Mouse (Mus musculus): ENCODE measurements around the gene Acot6. TPM values are rescaled to one million over a fixed set of nuclear protein-coding genes. Genes with fewer than 3 reads are reported as not detected.

Acot6 gene
- polyA plus RNA-seq, 1 experiment from 2014 or later = 0.98 TPM

DNA sequence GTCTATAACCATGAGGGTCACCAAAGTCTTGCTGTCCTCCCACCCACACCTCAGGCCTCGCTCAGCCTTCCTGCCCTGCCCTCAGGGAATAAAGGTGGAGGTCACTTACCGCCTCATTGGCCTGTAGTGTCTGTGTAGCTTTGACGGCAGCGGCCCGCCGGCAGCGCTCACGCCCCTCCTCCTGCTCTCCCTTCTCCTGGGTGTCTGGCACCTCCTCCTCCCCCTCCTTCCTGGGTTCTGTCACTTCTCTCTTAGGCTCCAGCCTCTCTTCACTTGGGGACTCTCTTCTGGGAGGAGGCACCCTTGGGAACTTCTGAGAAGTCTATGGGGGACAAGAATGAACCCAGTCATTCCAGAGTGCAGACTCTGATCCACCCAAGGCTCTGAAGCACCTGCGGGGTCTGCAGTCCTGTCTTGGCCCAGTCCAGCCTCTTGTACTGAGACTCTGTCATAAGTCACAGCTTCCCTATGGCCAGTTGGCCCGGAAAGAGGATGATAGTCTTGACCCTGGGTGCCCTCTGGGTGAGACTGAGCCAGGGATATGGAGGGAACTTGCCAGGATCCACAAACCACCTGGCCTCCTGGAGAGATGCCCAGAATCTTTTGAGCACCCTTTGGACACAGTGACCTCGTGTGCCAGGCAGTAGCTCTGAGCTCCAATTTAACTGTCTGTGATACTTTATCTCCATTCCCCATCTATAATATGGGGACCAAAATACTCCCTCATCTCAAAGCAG, 54.5 kb downstream of the Acot6 start:
- H3K4me1 ChIP-seq (replicated peaks) = peaks cover under 1% of the 10 kb centered on the region; the same call in 1 of the 2 replicates
- ATAC-seq (ENCODE audit: insufficient number of reproducible peaks, insufficient read depth, low FRiP score, low TSS enrichment, low read depth) = no peak
- 54% methylated on average over 11 of the region's 11 CpGs for WGBS
- H3K27ac ChIP-seq = no peak overlapping the region
- no peak overlapping the region for H3K4me3 ChIP-seq (replicated peaks)
- no peaks in the 10 kb centered on the region for H3K9me3 ChIP-seq
- no peaks in the 10 kb centered on the region for H3K27me3 ChIP-seq
- H3K4me2 ChIP-seq = no peak overlapping the region
- no peak overlapping the region for H3K9ac ChIP-seq (replicated peaks)
- H3K36me3 ChIP-seq = peaks cover 90% of the 10 kb centered on the region

GRCm38 (mm10) chr12:84155523-84155871, 55.0 kb downstream of the Acot6 start:
- no peak overlapping the region for H3K9ac ChIP-seq (replicated peaks)
- no peaks in the 10 kb centered on the region for H3K27me3 ChIP-seq
- H3K36me3 ChIP-seq = peaks cover 93% of the 10 kb centered on the region
- WGBS = 79% methylated on average over 2 of the region's 2 CpGs
- no peak overlapping the region for H3K27ac ChIP-seq
- no peaks in the 10 kb centered on the region for H3K9me3 ChIP-seq
- ATAC-seq (ENCODE audit: insufficient number of reproducible peaks, insufficient read depth, low FRiP score, low TSS enrichment, low read depth) = no peak
- H3K4me3 ChIP-seq (replicated peaks) = no peak overlapping the region
- no peaks in the 10 kb centered on the region for H3K4me1 ChIP-seq (replicated peaks)
- H3K4me2 ChIP-seq = no peak overlapping the region

- Histone ChIP-seq H3K9ac (replicated peaks) (no peak overlapping the region), H3K27ac (no peak overlapping the region), H3K9me3 (no peaks in the 10 kb centered on the region), H3K36me3 (peaks cover 95% of the 10 kb centered on the region), H3K4me1 (replicated peaks) (no peaks in the 10 kb centered on the region), H3K4me3 (replicated peaks) (no peak overlapping the region), H3K27me3 (no peaks in the 10 kb centered on the region), H3K4me2 (no peak overlapping the region)
- ATAC-seq (ENCODE audit: insufficient number of reproducible peaks, insufficient read depth, low FRiP score, low TSS enrichment, low read depth) = no peak
- 93% methylated on average over 18 of the region's 18 CpGs for WGBS
Measured at GRCm38 (mm10) chr12:84156210-84156609, 55.8 kb downstream of the Acot6 start.

DNA sequence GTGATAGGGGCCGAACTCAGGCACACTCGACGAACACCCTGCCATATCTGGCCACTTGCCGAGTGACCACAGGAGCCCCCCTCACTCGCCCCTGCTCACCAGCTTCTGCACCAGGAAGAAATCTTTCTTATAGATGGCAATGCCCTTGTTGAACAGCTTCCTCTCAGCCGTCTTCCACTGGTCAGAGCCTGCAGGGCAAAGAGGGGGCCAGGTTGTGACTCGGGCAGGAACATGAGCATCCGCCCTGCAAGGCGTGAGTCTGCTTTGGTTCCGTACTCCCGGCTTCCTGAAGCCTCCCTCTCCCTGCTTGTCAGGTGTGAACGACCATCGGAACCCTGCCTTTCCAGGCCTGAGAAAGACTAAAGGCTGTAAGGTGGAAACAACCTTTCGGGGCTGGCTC, 57.7 kb downstream of the Acot6 start:
- Histone ChIP-seq H3K4me3 (replicated peaks) (no peak overlapping the region), H3K4me2 (no peak overlapping the region), H3K4me1 (replicated peaks) (0 out of 2 replicates have a peak, but pooled peaks cover 2% of the 10 kb centered on the region), H3K9me3 (no peaks in the 10 kb centered on the region), H3K27me3 (no peaks in the 10 kb centered on the region), H3K27ac (no peak overlapping the region), H3K9ac (replicated peaks) (no peak overlapping the region), H3K36me3 (peaks cover 89% of the 10 kb centered on the region)
- 90% methylated on average over 14 of the region's 14 CpGs for WGBS
- no peak for ATAC-seq (ENCODE audit: insufficient number of reproducible peaks, insufficient read depth, low FRiP score, low TSS enrichment, low read depth)

GRCm38 (mm10) chr12:84160491-84160890, 60.0 kb downstream of the Acot6 start:
- H3K4me1 ChIP-seq (replicated peaks) = peaks cover 6% of the 10 kb centered on the region
- no peak overlapping the region for H3K27ac ChIP-seq
- no peak overlapping the region for H3K4me3 ChIP-seq (replicated peaks)
- no peak overlapping the region for H3K9ac ChIP-seq (replicated peaks)
- no peak for ATAC-seq (ENCODE audit: insufficient number of reproducible peaks, insufficient read depth, low FRiP score, low TSS enrichment, low read depth)
- H3K4me2 ChIP-seq = no peak overlapping the region
- H3K9me3 ChIP-seq = no peaks in the 10 kb centered on the region
- H3K27me3 ChIP-seq = no peaks in the 10 kb centered on the region
- peaks cover 77% of the 10 kb centered on the region for H3K36me3 ChIP-seq
- WGBS = 94% methylated on average over 8 of the region's 8 CpGs

Other genes starting within 250 kb of the Acot6 start
- 42.0 and 42.1 TPM in 2 replicates for gene Numb, start 178.7 kb upstream of the Acot6 start, polyA plus RNA-seq (2016; fragmentation: Nextera tagmentation; extraction: Ambion mirVana)
- 21.7 and 21.9 TPM in 2 replicates for gene Riox1, start 150.0 kb upstream of the Acot6 start, polyA plus RNA-seq (2016; fragmentation: Nextera tagmentation; extraction: Ambion mirVana)
- not detected in 2 replicates for gene Heatr4, start 115.8 kb upstream of the Acot6 start, polyA plus RNA-seq (2016; fragmentation: Nextera tagmentation; extraction: Ambion mirVana)
- 17.8 and 21.9 TPM in 2 replicates for gene Acot2, start 112.8 kb upstream of the Acot6 start, polyA plus RNA-seq (2016; fragmentation: Nextera tagmentation; extraction: Ambion mirVana)
- 38.1 and 43.9 TPM in 2 replicates for gene Acot1, start 91.2 kb upstream of the Acot6 start, polyA plus RNA-seq (2016; fragmentation: Nextera tagmentation; extraction: Ambion mirVana)
- 0.14 and 0.39 TPM in 2 replicates for gene Acot4, start 62.3 kb upstream of the Acot6 start, polyA plus RNA-seq (2016; fragmentation: Nextera tagmentation; extraction: Ambion mirVana)
- not detected in 2 replicates for gene Gm49366, start 61.7 kb upstream of the Acot6 start, polyA plus RNA-seq (2016; fragmentation: Nextera tagmentation; extraction: Ambion mirVana)
- gene Acot3, start 48.5 kb upstream of the Acot6 start, polyA plus RNA-seq (2016; fragmentation: Nextera tagmentation; extraction: Ambion mirVana) = 0.59 and 0.66 TPM in 2 replicates
- not detected in 2 replicates for gene Acot5, start 31.3 kb upstream of the Acot6 start, polyA plus RNA-seq (2016; fragmentation: Nextera tagmentation; extraction: Ambion mirVana)
- gene Dnal1, start 13.7 kb downstream of the Acot6 start, polyA plus RNA-seq (2016; fragmentation: Nextera tagmentation; extraction: Ambion mirVana) = 6.2 and 7.7 TPM in 2 replicates
- 1.2 and 1.3 TPM in 2 replicates for gene Pnma1, start 47.8 kb downstream of the Acot6 start, polyA plus RNA-seq (2016; fragmentation: Nextera tagmentation; extraction: Ambion mirVana)
- 7.0 and 8.6 TPM in 2 replicates for gene Elmsan1, start 118.2 kb downstream of the Acot6 start, polyA plus RNA-seq (2016; fragmentation: Nextera tagmentation; extraction: Ambion mirVana)
- gene Ptgr2, start 184.6 kb downstream of the Acot6 start, polyA plus RNA-seq (2016; fragmentation: Nextera tagmentation; extraction: Ambion mirVana) = 13.2 and 13.4 TPM in 2 replicates
- 109 and 114 TPM in 2 replicates for gene Zfp410, start 216.2 kb downstream of the Acot6 start, polyA plus RNA-seq (2016; fragmentation: Nextera tagmentation; extraction: Ambion mirVana)